Mouse (Mus musculus) bone marrow, adult 2 months (tissue): Measurements from ENCODE around the gene Camk2g. TPM values are rescaled to one million over a fixed set of nuclear protein-coding genes. Genes with fewer than 3 reads are reported as not detected.

Experiments used
- H3K27ac ChIP-seq: fragments of 200-500 bp; 2 replicates; pipeline ENCODE4 v1.5.1; 2012; ENCODE audit warnings: low read depth, mild to moderate bottlenecking, control low read depth, inconsistent platforms, low read length; ENCODE audit not compliant: control insufficient read depth, poor library complexity, insufficient read depth
- H3K4me1 ChIP-seq: fragments of 200-500 bp; 2 replicates; pipeline ENCODE4 v1.6.1; 2011; ENCODE audit warnings: low read length; ENCODE audit not compliant: control insufficient read depth, insufficient read depth
- H3K4me3 ChIP-seq: fragments of 200-500 bp; replicated peaks from 2 replicates; pipeline ENCODE3; 2011; ENCODE audit warnings: mild to moderate bottlenecking, low read depth, low read length, control low read depth; ENCODE audit not compliant: control insufficient read depth
- CTCF ChIP-seq: fragments of 200-500 bp; IDR thresholded peaks from 2 replicates; pipeline ENCODE4 v1.5.1; 2011; ENCODE audit warnings: low read length, control low read depth; ENCODE audit not compliant: control insufficient read depth, insufficient read depth
- POLR2A ChIP-seq: fragments of 200-500 bp; IDR thresholded peaks from 2 replicates; pipeline ENCODE4 v1.6.1; 2011; ENCODE audit warnings: low read depth, mild to moderate bottlenecking, control low read depth, low read length, borderline replicate concordance; ENCODE audit not compliant: control insufficient read depth
- WGBS: fragments of 180-500 bp; shearing (Covaris S2); methylation state at CpG from one replicate; pipeline ENCODE4 v1.1.7; 2018; 5-methylcytosine and 5-hydroxymethylcytosine counted together
- polyA plus RNA-seq: library from polyadenylated mRNA; stranded (reverse); fragments of >200 nt; gene quantifications from 2 replicates; pipeline ENCODE4 v1.2.4, GENCODE M21; 2011; ENCODE audit warnings: low replicate concordance; ENCODE audit not compliant: missing spikeins, insufficient read depth, insufficient read length

Camk2g gene
- polyA plus RNA-seq, 1 experiment: 13.8 TPM

- H3K27ac ChIP-seq: peak within 1 kb of the TSS; percentile 82
- TF ChIP-seq POLR2A (peak; percentile 79; the same call in 1 of the 2 replicates), CTCF (no peak)
- no peaks in the 10 kb centered on the region; the same call in 1 of the 2 replicates for H3K4me1 ChIP-seq
- WGBS: under 1% methylated on average over 61 of the region's 61 CpGs
- peak within 1 kb of the TSS; percentile 91 for H3K4me3 ChIP-seq
Measured at GRCm38 (mm10) chr14:20702741-20703381, 91.0 kb downstream of the Camk2g start, which contains the start of gene Chchd1. TSS of gene Chchd1 (plus strand) at chr14:20703006.

GRCm38 (mm10) chr14:20702096-20702740 lies 91.7 kb downstream of the Camk2g start:
- Histone ChIP-seq H3K27ac (peak overlapping the region; percentile 24; the same call in 1 of the 2 replicates), H3K4me1 (no peaks in the 10 kb centered on the region; the same call in 1 of the 2 replicates), H3K4me3 (peak overlapping the region; percentile 91)
- WGBS: 14% methylated on average over 15 of the region's 15 CpGs
- TF ChIP-seq POLR2A: no peak
- no peak for TF ChIP-seq CTCF

GRCm38 (mm10) chr14:20701554-20701953 lies 92.3 kb downstream of the Camk2g start:
- H3K27ac ChIP-seq: no peak overlapping the region
- H3K4me3 ChIP-seq: no peak overlapping the region
- peaks cover 1% of the 10 kb centered on the region; the same call in 1 of the 2 replicates for H3K4me1 ChIP-seq
- TF ChIP-seq CTCF: no peak
- TF ChIP-seq POLR2A: no peak
- 79% methylated on average over 8 of the region's 8 CpGs for WGBS

GRCm38 (mm10) chr14:20700362-20700761 lies 93.5 kb downstream of the Camk2g start:
- H3K27ac ChIP-seq: no peak overlapping the region
- H3K4me1 ChIP-seq: peaks cover 4% of the 10 kb centered on the region
- no peak overlapping the region for H3K4me3 ChIP-seq
- 89% methylated on average over 3 of the region's 3 CpGs for WGBS
- TF ChIP-seq POLR2A: no peak
- TF ChIP-seq CTCF: no peak

- Histone ChIP-seq H3K4me3 (no peak overlapping the region), H3K27ac (no peak overlapping the region), H3K4me1 (peaks cover 6% of the 10 kb centered on the region)
- 76% methylated on average over 2 of the region's 2 CpGs for WGBS
- TF ChIP-seq POLR2A: no peak
- TF ChIP-seq CTCF: no peak
Measured at GRCm38 (mm10) chr14:20698515-20698914, 95.4 kb downstream of the Camk2g start.

- TF ChIP-seq POLR2A: no peak
- peak; percentile 41 for TF ChIP-seq CTCF
- 14% methylated on average over 1 of the region's 1 CpGs for whole genome bisulfite sequencing
- H3K27ac ChIP-seq: no peak overlapping the region
- no peak overlapping the region for H3K4me3 ChIP-seq
- peaks cover 8% of the 10 kb centered on the region for H3K4me1 ChIP-seq
Measured at GRCm38 (mm10) chr14:20696986-20697385, 96.9 kb downstream of the Camk2g start.

GRCm38 (mm10) chr14:20695761-20696520 lies 97.9 kb downstream of the Camk2g start:
- peak overlapping the region; percentile 86 for H3K4me3 ChIP-seq
- no peak for TF ChIP-seq POLR2A
- no peak for TF ChIP-seq CTCF
- 25% methylated on average over 27 of the region's 27 CpGs for WGBS
- peak overlapping the region; percentile 46; the same call in 1 of the 2 replicates for H3K27ac ChIP-seq
- H3K4me1 ChIP-seq: peaks cover 8% of the 10 kb centered on the region

GRCm38 (mm10) chr14:20694884-20695760 lies 98.8 kb downstream of the Camk2g start, which contains the start of gene Fut11:
TSS of gene Fut11 (plus strand) at chr14:20694968.
- H3K27ac ChIP-seq: peak within 1 kb of the TSS; percentile 94
- H3K4me3 ChIP-seq: peak within 1 kb of the TSS; percentile 86
- TF ChIP-seq CTCF: no peak
- peak; percentile 36; the same call in 1 of the 2 replicates for TF ChIP-seq POLR2A
- H3K4me1 ChIP-seq: peaks cover 8% of the 10 kb centered on the region
- WGBS: under 1% methylated on average over 111 of the region's 111 CpGs
